Mouse (Mus musculus) heart, embryonic 12.5 days (tissue): ENCODE data around the gene Cdkn2b. TPM values are rescaled to one million over a fixed set of nuclear protein-coding genes. Genes with fewer than 3 reads are reported as not detected.
A peak's percentile ranks its signal among the peaks of the same experiment; 100 is the strongest.

Source experiments
- ATAC-seq: fragments of 200-750 bp; cut with Nextera tagmentation; 2 replicates; pipeline ENCODE4 v1.8.0; 2017; ENCODE audit warnings: moderate TSS enrichment, moderate library complexity; ENCODE audit not compliant: insufficient number of reproducible peaks, low FRiP score
- H3K27ac ChIP-seq: fragments of 300-500 bp; sonication (generic); 2 replicates; pipeline ENCODE4 v1.5.1; 2016; ENCODE audit warnings: mild to moderate bottlenecking, moderate library complexity; ENCODE audit not compliant: poor library complexity, severe bottlenecking
- H3K27me3 ChIP-seq: fragments of 300-500 bp; sonication (generic); replicated peaks from 2 replicates; pipeline ENCODE4 v1.6.1; 2016; ENCODE audit warnings: mild to moderate bottlenecking, moderate library complexity
- H3K36me3 ChIP-seq: fragments of 300-500 bp; sonication (generic); 2 replicates; pipeline ENCODE4 v1.6.1; 2016; ENCODE audit warnings: mild to moderate bottlenecking, moderate library complexity
- H3K4me1 ChIP-seq: fragments of 300-500 bp; sonication (generic); replicated peaks from 2 replicates; pipeline ENCODE4 v1.6.1; 2016; ENCODE audit warnings: mild to moderate bottlenecking
- H3K4me2 ChIP-seq: fragments of 300-500 bp; sonication (generic); 2 replicates; pipeline ENCODE4 v1.6.1; 2016; ENCODE audit warnings: mild to moderate bottlenecking, moderate library complexity
- H3K4me3 ChIP-seq: fragments of 300-500 bp; sonication (generic); 2 replicates; pipeline ENCODE4 v1.5.1; 2016; ENCODE audit warnings: mild to moderate bottlenecking
- H3K9ac ChIP-seq: fragments of 300-500 bp; sonication (generic); 2 replicates; pipeline ENCODE4 v1.6.1; 2016; ENCODE audit warnings: mild to moderate bottlenecking, moderate library complexity
- H3K9me3 ChIP-seq: fragments of 300-500 bp; sonication (generic); replicated peaks from 2 replicates; pipeline ENCODE4 v1.6.1; 2016; ENCODE audit warnings: mild to moderate bottlenecking, moderate library complexity
- WGBS: fragments of 180-500 bp; shearing (Covaris S2); methylation state at CpG from one replicate; pipeline ENCODE4 v1.1.7; 2016; 5-methylcytosine and 5-hydroxymethylcytosine counted together
- polyA plus RNA-seq: library from polyadenylated mRNA; unstranded; fragments of >200 nt; fragmentation: Nextera tagmentation; extraction: Ambion mirVana; gene quantifications from 2 replicates; pipeline ENCODE4 v1.2.1, GENCODE M21; 2016

The Cdkn2b gene
- polyA plus RNA-seq, 1 experiment from 2014 or later = 1.8 TPM

DNA sequence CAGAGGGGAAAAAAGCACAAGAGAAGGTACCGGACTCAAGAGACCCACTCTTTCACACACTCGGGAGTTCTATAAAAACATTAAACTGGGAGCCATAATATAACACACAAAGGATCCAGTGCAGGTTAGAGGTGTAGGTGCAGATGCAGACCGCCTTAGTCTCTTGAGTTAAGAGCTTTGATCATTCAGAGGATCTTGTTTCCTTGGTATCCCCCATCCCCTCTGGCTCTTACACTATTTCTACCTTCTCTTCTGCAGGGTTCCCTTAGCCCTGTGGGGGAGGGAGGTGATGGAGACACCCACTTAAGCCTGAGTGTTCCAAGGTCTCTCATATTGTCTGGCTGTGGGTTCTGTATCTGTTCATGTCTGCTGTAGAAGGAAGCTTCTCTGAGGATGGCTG lies 2.8 kb downstream of the Cdkn2b start:
- Histone ChIP-seq H3K9ac (no peak overlapping the region), H3K27me3 (peaks cover 78% of the 10 kb centered on the region), H3K27ac (no peak overlapping the region), H3K4me3 (no peak overlapping the region), H3K4me2 (no peak overlapping the region), H3K36me3 (no peaks in the 10 kb centered on the region), H3K4me1 (peaks cover 4% of the 10 kb centered on the region; the same call in 1 of the 2 replicates), H3K9me3 (no peaks in the 10 kb centered on the region)
- 10% methylated on average over 3 of the region's 3 CpGs for WGBS
- ATAC-seq = no peak

DNA sequence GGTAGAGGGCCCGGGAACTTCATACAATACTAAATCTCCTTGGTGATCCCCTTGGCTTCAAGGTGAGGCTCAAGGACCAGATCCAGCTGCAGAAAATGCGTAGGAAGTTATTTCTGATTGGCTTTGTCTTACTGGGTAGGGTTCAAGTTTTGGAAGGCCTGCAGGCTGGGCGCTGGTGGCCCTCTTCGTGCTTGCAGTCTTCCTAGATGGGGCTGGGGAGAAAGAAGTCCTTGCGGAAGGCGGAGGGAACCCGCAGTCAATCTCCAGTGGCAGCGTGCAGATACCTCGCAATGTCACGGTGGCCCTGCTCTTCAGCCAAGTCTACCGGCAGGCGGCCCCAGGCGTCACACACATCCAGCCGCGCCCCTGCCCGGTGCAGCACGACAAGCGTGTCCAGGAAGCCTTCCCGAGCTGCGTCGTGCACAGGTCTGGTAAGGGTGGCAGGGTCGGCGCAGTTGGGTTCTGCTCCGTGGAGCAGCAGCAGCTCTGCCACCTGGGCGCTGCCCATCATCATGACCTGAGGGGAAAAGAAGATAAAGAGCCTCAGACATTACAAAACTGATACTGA lies 4.0 kb downstream of the Cdkn2b start:
- Histone ChIP-seq H3K9ac (no peak overlapping the region), H3K36me3 (no peaks in the 10 kb centered on the region), H3K4me3 (peak overlapping the region; percentile 4; the same call in 1 of the 2 replicates), H3K9me3 (no peaks in the 10 kb centered on the region), H3K4me1 (peaks cover 4% of the 10 kb centered on the region; the same call in 1 of the 2 replicates), H3K27ac (no peak overlapping the region), H3K4me2 (no peak overlapping the region; the same call in 1 of the 2 replicates), H3K27me3 (peaks cover 78% of the 10 kb centered on the region)
- WGBS = 3% methylated on average over 25 of the region's 25 CpGs
- ATAC-seq = no peak

DNA sequence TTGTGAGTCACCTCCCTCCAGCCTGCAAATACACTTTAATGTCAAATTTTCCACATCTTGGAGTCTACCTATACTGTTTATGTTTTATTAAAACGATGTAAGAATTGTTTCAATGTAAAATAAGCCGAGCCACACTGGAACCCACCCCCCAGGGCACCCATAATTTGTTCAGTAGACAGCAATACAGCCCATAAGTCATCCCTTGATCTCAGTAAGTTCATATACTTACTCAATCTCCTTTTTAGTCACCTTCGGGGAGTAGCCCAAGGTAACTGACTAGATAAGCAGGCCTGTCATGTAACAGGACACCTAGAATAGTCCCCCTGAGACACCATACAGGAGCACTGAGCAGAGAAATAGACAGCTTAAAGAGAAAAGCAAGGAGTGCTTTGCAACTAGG lies 5.1 kb downstream of the Cdkn2b start:
- Histone ChIP-seq H3K9me3 (no peaks in the 10 kb centered on the region), H3K4me2 (no peak overlapping the region), H3K9ac (no peak overlapping the region), H3K36me3 (no peaks in the 10 kb centered on the region), H3K4me1 (peaks cover 4% of the 10 kb centered on the region; the same call in 1 of the 2 replicates), H3K27ac (no peak overlapping the region), H3K27me3 (peaks cover 81% of the 10 kb centered on the region), H3K4me3 (no peak overlapping the region)
- WGBS = 10% methylated on average over 3 of the region's 3 CpGs
- ATAC-seq = no peak

DNA sequence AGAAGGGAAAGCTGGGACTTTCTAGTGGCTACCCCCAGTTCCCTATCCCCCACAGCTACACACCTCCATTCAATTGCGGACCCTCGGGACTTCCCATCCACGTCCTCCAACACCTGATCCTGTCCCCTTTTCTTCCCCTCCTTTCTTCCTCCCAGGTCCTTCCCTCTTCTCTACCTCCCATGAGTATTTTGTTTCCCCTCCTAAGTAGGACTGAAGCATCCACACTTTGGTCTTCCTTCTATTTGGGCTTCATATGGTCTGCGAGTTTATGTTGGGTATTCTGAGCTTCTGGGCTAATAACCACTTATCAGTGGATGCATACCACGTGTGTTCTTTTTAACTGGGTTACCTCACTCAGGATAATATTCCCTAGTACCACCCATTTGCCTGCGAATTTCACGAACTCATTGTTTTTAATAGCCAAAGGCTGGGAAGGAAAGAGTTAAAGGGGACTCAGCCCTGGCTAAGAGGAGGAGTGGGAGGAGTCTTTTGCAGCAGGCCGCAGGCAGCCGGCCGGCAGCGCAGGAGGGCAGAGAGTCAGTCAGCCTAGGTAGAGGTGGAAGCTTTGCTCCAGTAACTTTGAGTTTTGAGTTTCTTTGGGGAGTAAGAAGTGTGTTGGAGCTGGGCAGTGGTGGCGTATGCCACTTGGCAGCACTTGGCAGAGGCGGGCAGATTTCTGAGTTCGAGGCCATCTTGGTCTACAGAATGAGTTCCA lies 7.4 kb downstream of the Cdkn2b start:
- H3K36me3 ChIP-seq = no peaks in the 10 kb centered on the region
- H3K4me2 ChIP-seq = no peak overlapping the region
- no peaks in the 10 kb centered on the region for H3K9me3 ChIP-seq
- no peaks in the 10 kb centered on the region; the same call in 1 of the 2 replicates for H3K4me1 ChIP-seq
- ATAC-seq = no peak
- no peak overlapping the region for H3K27ac ChIP-seq
- H3K27me3 ChIP-seq = peaks cover 86% of the 10 kb centered on the region
- WGBS = under 1% methylated on average over 14 of the region's 14 CpGs
- H3K9ac ChIP-seq = no peak overlapping the region
- 0 out of 2 replicates have a peak overlapping the region, but pooled peaks have one; percentile 0 for H3K4me3 ChIP-seq

GRCm38 (mm10) chr4:89302129-89302528 lies 8.7 kb downstream of the Cdkn2b start:
- WGBS = 4% methylated on average over 1 of the region's 1 CpGs
- Histone ChIP-seq H3K27ac (no peak overlapping the region), H3K9ac (no peak overlapping the region), H3K27me3 (peaks cover 81% of the 10 kb centered on the region), H3K4me2 (no peak overlapping the region), H3K36me3 (no peaks in the 10 kb centered on the region), H3K4me1 (no peaks in the 10 kb centered on the region; the same call in 1 of the 2 replicates), H3K9me3 (no peaks in the 10 kb centered on the region), H3K4me3 (no peak overlapping the region)
- ATAC-seq = no peak

DNA sequence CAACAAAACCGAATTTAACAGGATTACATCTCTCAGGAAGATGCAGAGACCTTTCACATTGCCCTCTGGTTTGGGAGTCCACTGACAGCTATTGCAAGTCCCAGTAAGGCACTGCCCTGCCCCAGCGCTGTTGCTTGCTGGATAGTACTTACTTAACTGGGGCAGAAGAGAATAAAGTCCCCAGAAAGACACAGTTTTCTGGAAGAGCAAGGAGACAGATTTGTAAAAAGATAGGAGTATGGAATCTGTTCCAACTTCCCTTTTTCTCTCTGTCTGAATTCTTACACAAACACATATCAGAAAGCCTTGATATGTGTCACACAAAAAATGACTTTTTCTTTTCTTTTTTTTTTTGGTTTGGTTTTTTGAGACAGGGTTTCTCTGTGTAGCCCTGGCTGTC lies 11.1 kb downstream of the Cdkn2b start:
- Histone ChIP-seq H3K9me3 (no peaks in the 10 kb centered on the region), H3K9ac (no peak overlapping the region), H3K27me3 (peaks cover 80% of the 10 kb centered on the region), H3K4me2 (no peak overlapping the region), H3K4me3 (no peak overlapping the region), H3K36me3 (no peaks in the 10 kb centered on the region), H3K4me1 (peaks cover 5% of the 10 kb centered on the region; the same call in 1 of the 2 replicates), H3K27ac (no peak overlapping the region)
- no peak for ATAC-seq
- WGBS = 4% methylated on average over 2 of the region's 2 CpGs

- Histone ChIP-seq H3K4me3 (peak overlapping the region; percentile 64), H3K9me3 (no peaks in the 10 kb centered on the region), H3K36me3 (no peaks in the 10 kb centered on the region), H3K27me3 (peaks cover 78% of the 10 kb centered on the region), H3K27ac (no peak overlapping the region), H3K4me1 (peaks cover 12% of the 10 kb centered on the region), H3K4me2 (peak overlapping the region; percentile 99), H3K9ac (peak overlapping the region; percentile 69)
- peak; percentile 61; the same call in 1 of the 2 replicates for ATAC-seq
- WGBS = 3% methylated on average over 31 of the region's 31 CpGs
Observed at GRCm38 (mm10) chr4:89295441-89296220, 15.2 kb downstream of the Cdkn2b start.

- peak; percentile 77 for ATAC-seq
- under 1% methylated on average over 114 of the region's 117 CpGs for WGBS
- peaks cover 12% of the 10 kb centered on the region for H3K4me1 ChIP-seq
- H3K27ac ChIP-seq = no peak within 1 kb of the TSS
- peak within 1 kb of the TSS; percentile 99 for H3K4me2 ChIP-seq
- peak within 1 kb of the TSS; percentile 69 for H3K9ac ChIP-seq
- H3K4me3 ChIP-seq = peak within 1 kb of the TSS; percentile 64
- H3K9me3 ChIP-seq = no peaks in the 10 kb centered on the region
- H3K27me3 ChIP-seq = peaks cover 78% of the 10 kb centered on the region
- H3K36me3 ChIP-seq = no peaks in the 10 kb centered on the region
Observed at GRCm38 (mm10) chr4:89294486-89295440, 16.1 kb downstream of the Cdkn2b start, which contains the start of gene Cdkn2a. Gene Cdkn2a, minus strand, starts transcription at chr4:89294653.

DNA sequence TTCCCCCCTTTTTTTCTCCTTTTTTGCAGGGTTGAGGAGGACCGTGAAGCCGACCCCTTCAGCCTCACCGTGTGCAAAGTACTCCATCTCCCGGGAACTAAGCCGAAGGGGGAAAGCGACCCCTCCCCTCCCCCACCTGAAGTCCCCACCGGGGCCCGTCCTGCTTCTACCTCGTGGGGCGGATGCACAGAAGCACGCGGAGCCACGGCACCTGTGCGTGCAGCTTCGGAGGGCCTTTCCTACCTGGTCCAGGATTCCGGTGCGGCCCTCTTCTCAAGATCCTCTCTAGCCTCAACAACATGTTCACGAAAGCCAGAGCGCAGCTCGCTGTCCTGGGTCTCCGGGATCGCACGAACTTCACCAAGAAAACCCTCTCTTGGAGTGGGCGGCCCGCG lies 16.8 kb downstream of the Cdkn2b start:
- Histone ChIP-seq H3K4me3 (peak overlapping the region; percentile 64), H3K27me3 (peaks cover 79% of the 10 kb centered on the region), H3K4me1 (peaks cover 12% of the 10 kb centered on the region), H3K9me3 (no peaks in the 10 kb centered on the region), H3K4me2 (peak overlapping the region; percentile 99), H3K27ac (no peak overlapping the region), H3K36me3 (no peaks in the 10 kb centered on the region), H3K9ac (peak overlapping the region; percentile 69)
- under 1% methylated on average over 26 of the region's 26 CpGs for WGBS
- no peak for ATAC-seq

DNA sequence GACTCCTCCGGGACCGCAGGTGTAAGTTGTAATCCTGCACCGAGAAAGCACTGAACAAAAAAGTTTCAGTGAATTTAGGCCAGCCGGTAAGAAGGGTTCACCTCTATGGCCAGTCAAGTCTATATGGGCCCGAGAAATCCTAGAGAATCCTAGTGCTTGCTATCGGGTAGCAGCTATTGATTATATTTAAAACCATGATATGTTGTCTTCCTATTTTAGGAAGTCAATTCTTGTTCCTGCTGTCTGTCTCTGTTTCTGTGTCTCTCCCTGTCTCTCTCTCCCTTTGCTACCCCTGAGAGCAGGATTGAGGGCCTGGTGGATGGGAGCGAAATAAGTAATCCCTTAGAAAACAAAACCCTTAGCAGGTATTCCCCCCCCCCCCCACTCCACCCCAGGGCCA lies 17.3 kb downstream of the Cdkn2b start:
- Histone ChIP-seq H3K4me2 (no peak overlapping the region), H3K9me3 (no peaks in the 10 kb centered on the region), H3K27me3 (peaks cover 84% of the 10 kb centered on the region), H3K36me3 (no peaks in the 10 kb centered on the region), H3K4me1 (peaks cover 12% of the 10 kb centered on the region), H3K27ac (no peak overlapping the region), H3K9ac (no peak overlapping the region), H3K4me3 (peak overlapping the region; percentile 64; the same call in 1 of the 2 replicates)
- no peak for ATAC-seq
- 6% methylated on average over 7 of the region's 7 CpGs for WGBS
